ENCODE assay signal across 12 mouse cellular contexts in the genomic region with DNA sequence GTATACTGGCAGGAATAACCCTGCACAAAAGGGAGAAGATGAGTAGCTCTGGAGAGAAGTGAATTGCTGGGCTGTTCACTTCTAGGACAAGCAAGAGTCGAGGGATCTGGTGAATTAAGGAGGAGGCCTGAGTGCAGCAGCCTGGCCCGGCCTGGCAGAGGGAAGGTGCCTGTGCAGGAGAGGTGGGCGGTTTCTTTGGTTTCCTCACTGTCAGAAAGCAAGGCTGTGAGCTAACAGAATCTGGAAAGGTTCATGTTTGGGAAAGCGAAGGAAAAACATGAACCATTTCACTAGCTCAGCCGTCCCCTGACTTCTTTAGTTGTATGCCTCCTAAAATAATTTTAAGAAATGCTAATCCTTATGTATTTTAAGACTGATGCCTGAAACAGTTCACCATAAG.
"Had no signal": no experiment of that assay in that cellular context is flagged by ENCODE, and none has a peak within 500 bp of the region (broad histone marks: within the 10 kb centered on the region; RNA-seq: fewer than 3 reads in every experiment).

No protein-coding gene starts in this region.

- DNase-seq: kidney, adult 18-20 months; kidney, adult 9 months; kidney, postnatal 14 days; kidney, postnatal 4 days; liver, embryonic 13.5 days; lung, adult 2 months; lung, postnatal 14 days; lung, postnatal 4 days; retina, postnatal 1 day; thymus, adult 2 months; thymus, postnatal 14 days; thymus, postnatal 4 days had no signal
